Mouse (Mus musculus) stomach, postnatal 0 days (tissue): Measurements from ENCODE around the gene Flt4.

Experiments
- CTCF ChIP-seq: IDR thresholded peaks from 2 replicates; pipeline ENCODE4 v1.5.1; 2016; ENCODE audit warnings: antibody characterized with exemption, low read depth, mild to moderate bottlenecking, moderate library complexity
- EP300 ChIP-seq: optimal IDR thresholded peaks from 2 replicates; pipeline ENCODE3; 2016; ENCODE audit warnings: antibody characterized with exemption

DNA sequence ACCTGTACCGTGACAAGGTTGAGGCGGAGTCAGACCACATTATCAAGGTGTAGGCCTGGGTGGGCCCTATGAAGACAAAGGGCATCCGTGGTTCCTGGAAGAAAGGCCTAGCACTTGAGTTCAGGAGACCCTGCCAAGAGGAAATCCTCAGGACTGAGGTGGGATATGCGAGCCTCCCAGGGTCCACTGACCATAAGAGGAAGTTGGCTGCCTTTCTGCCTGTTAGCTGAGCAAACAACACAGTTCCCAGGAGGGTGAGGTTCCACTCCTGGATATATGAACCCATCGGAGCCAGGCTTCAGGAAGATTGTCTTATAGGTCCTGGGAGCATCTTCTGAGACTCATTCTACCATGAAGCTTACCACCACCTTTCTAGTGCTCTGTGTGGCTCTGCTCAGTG is 54.2 kb downstream of the Flt4 start, which contains the start of gene Scgb3a1:
- no peak for TF ChIP-seq CTCF
- TF ChIP-seq EP300 = no peak
